Mouse (Mus musculus) heart, embryonic 13.5 days (tissue): ENCODE data around the gene Wipf2. TPM values are rescaled to one million over a fixed set of nuclear protein-coding genes. Genes with fewer than 3 reads are reported as not detected.

Experiments used
- ATAC-seq: fragments of 200-750 bp; cut with Nextera tagmentation; 2 replicates; pipeline ENCODE4 v1.8.0; 2017; ENCODE audit warnings: moderate TSS enrichment; ENCODE audit not compliant: insufficient number of reproducible peaks, low FRiP score, low TSS enrichment; ENCODE audit errors: extremely low read depth
- H3K27ac ChIP-seq: fragments of 300-500 bp; sonication (generic); replicated peaks from 2 replicates; pipeline ENCODE4 v1.5.1; 2015; ENCODE audit warnings: moderate library complexity, mild to moderate bottlenecking, inconsistent platforms
- H3K27me3 ChIP-seq: fragments of 300-500 bp; sonication (generic); replicated peaks from 2 replicates; pipeline ENCODE4 v1.6.1; 2015; ENCODE audit warnings: mild to moderate bottlenecking, inconsistent platforms
- H3K36me3 ChIP-seq: fragments of 300-500 bp; sonication (generic); 2 replicates; pipeline ENCODE4 v1.6.1; 2015; ENCODE audit warnings: mild to moderate bottlenecking, inconsistent platforms
- H3K4me1 ChIP-seq: fragments of 300-500 bp; sonication (generic); 2 replicates; pipeline ENCODE4 v1.6.1; 2015; ENCODE audit warnings: inconsistent platforms
- H3K4me2 ChIP-seq: fragments of 300-500 bp; sonication (generic); 2 replicates; pipeline ENCODE4 v1.6.1; 2015; ENCODE audit warnings: inconsistent platforms, mild to moderate bottlenecking, moderate library complexity
- H3K4me3 ChIP-seq: fragments of 300-500 bp; sonication (generic); 2 replicates; pipeline ENCODE4 v1.5.1; 2015; ENCODE audit warnings: moderate library complexity, mild to moderate bottlenecking, inconsistent platforms
- H3K9ac ChIP-seq: fragments of 300-500 bp; sonication (generic); 2 replicates; pipeline ENCODE4 v1.6.1; 2015; ENCODE audit warnings: inconsistent platforms, mild to moderate bottlenecking, moderate library complexity
- H3K9me3 ChIP-seq: fragments of 300-500 bp; sonication (generic); 2 replicates; pipeline ENCODE4 v1.6.1; 2016; ENCODE audit warnings: inconsistent platforms
- WGBS: fragments of 180-500 bp; shearing (Covaris S2); methylation state at CpG from one replicate; pipeline ENCODE4 v1.1.7; 2015; ENCODE audit warnings: mixed read lengths; 5-methylcytosine and 5-hydroxymethylcytosine counted together
- polyA plus RNA-seq: library from polyadenylated mRNA; unstranded; fragments of >200 nt; fragmentation: Nextera tagmentation; extraction: Ambion mirVana; gene quantifications from 2 replicates; pipeline ENCODE4 v1.2.1, GENCODE M21; 2015

Wipf2 gene
- polyA plus RNA-seq, 1 experiment from 2014 or later = 2.6 TPM

GRCm38 (mm10) chr11:98940776-98941175 lies 77.3 kb downstream of the Wipf2 start:
- 40% methylated on average over 3 of the region's 3 CpGs for WGBS
- H3K4me1 ChIP-seq = peaks cover 91% of the 10 kb centered on the region
- peak overlapping the region; percentile 99 for H3K27ac ChIP-seq
- H3K4me2 ChIP-seq = peak overlapping the region; percentile 79
- ATAC-seq = no peak
- H3K9me3 ChIP-seq = no peaks in the 10 kb centered on the region
- H3K27me3 ChIP-seq = no peaks in the 10 kb centered on the region
- H3K4me3 ChIP-seq = peak overlapping the region; percentile 89
- H3K36me3 ChIP-seq = no peaks in the 10 kb centered on the region
- H3K9ac ChIP-seq = peak overlapping the region; percentile 91

DNA sequence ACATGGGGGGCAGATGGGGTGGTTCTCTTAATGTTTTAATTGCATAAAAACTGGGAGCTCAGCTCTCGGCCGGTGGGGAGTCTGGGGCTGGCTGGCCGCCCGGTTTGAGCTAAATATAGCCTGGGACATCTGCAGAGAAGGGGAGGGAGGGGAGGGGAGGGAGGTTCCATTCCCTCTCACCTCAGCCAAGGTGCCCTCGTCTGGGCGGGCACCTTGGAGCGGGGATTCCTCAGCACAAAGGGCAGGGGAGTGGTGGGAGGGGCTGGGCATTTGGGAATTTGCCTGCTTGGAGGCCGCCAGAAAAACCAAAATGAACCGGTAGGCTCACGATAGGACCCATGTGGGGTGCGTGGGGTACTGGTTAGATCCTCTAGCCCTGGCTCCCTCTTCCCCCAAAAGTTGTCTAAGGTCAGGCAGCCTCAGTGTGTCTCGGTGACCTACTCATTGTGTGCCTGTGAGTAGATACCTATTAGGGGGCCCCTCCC lies 77.9 kb downstream of the Wipf2 start:
- peaks cover 91% of the 10 kb centered on the region for H3K4me1 ChIP-seq
- peak overlapping the region; percentile 91 for H3K9ac ChIP-seq
- no peaks in the 10 kb centered on the region for H3K9me3 ChIP-seq
- no peak for ATAC-seq
- peak overlapping the region; percentile 89 for H3K4me3 ChIP-seq
- peak overlapping the region; percentile 99 for H3K27ac ChIP-seq
- peak overlapping the region; percentile 79 for H3K4me2 ChIP-seq
- H3K27me3 ChIP-seq = no peaks in the 10 kb centered on the region
- under 1% methylated on average over 12 of the region's 12 CpGs for WGBS
- H3K36me3 ChIP-seq = no peaks in the 10 kb centered on the region

- WGBS = 2% methylated on average over 15 of the region's 15 CpGs
- ATAC-seq = no peak
- Histone ChIP-seq H3K27ac (peak overlapping the region; percentile 99), H3K9ac (peak overlapping the region; percentile 91), H3K36me3 (no peaks in the 10 kb centered on the region), H3K9me3 (no peaks in the 10 kb centered on the region), H3K27me3 (no peaks in the 10 kb centered on the region), H3K4me2 (peak overlapping the region; percentile 79), H3K4me3 (peak overlapping the region; percentile 89), H3K4me1 (peaks cover 89% of the 10 kb centered on the region)
These were observed 78.5 kb downstream of the Wipf2 start for GRCm38 (mm10) chr11:98941826-98942550.

GRCm38 (mm10) chr11:98942555-98942922 lies 79.1 kb downstream of the Wipf2 start:
- Histone ChIP-seq H3K4me1 (peaks cover 92% of the 10 kb centered on the region), H3K9ac (peak overlapping the region; percentile 91), H3K4me3 (peak overlapping the region; percentile 89), H3K4me2 (peak overlapping the region; percentile 79), H3K27me3 (no peaks in the 10 kb centered on the region), H3K36me3 (no peaks in the 10 kb centered on the region), H3K9me3 (no peaks in the 10 kb centered on the region), H3K27ac (peak overlapping the region; percentile 99)
- 35% methylated on average over 3 of the region's 3 CpGs for WGBS
- no peak for ATAC-seq

DNA sequence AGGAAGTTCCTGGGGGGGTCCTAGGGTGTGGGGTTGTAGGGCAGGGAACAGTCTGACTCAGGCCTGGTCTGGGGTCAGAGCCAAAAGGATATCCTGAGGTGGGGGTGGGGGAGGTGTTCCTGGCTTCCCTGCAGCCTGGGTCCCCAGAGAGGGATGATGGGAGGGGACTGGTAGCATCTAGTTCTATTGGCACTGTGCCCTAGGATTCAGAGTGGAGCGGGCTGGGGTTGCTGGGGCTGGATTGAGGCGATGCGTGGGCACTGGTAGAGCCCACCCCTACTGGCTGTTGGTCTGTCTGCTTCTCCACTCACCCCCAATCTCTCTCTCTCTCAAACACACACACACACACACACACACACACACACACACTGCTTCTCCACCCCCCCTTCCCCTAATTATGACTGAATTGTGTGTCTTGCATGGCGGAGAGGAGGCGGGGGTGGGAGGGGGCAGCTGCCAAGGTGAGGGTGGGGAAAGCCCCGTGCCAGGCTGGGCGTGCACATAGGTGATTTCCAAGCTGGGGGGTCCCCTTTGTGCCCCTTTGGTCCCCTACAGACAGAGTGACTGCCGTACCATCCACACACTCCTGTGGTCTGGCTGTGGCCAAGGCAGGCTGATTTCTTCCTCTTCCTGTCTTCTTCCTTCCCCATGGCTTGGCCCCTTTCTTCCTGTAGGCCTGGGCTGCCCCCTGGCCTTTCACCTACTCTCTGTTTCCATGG lies 79.6 kb downstream of the Wipf2 start:
- Histone ChIP-seq H3K36me3 (no peaks in the 10 kb centered on the region), H3K9ac (peak overlapping the region; percentile 91), H3K9me3 (no peaks in the 10 kb centered on the region), H3K4me3 (peak overlapping the region; percentile 89), H3K4me2 (peak overlapping the region; percentile 79), H3K27me3 (no peaks in the 10 kb centered on the region), H3K27ac (peak overlapping the region; percentile 99), H3K4me1 (peaks cover 97% of the 10 kb centered on the region)
- peak; percentile 47; the same call in 1 of the 2 replicates for ATAC-seq
- WGBS = 48% methylated on average over 8 of the region's 8 CpGs

- H3K27me3 ChIP-seq = no peaks in the 10 kb centered on the region
- H3K4me1 ChIP-seq = peaks cover 97% of the 10 kb centered on the region
- peak overlapping the region; percentile 91 for H3K9ac ChIP-seq
- peak overlapping the region; percentile 99 for H3K27ac ChIP-seq
- H3K9me3 ChIP-seq = no peaks in the 10 kb centered on the region
- H3K36me3 ChIP-seq = peaks cover under 1% of the 10 kb centered on the region; the same call in 1 of the 2 replicates
- H3K4me2 ChIP-seq = peak overlapping the region; percentile 79
- ATAC-seq = no peak
- 33% methylated on average over 14 of the region's 14 CpGs for WGBS
- H3K4me3 ChIP-seq = no peak overlapping the region
These were observed 80.5 kb downstream of the Wipf2 start for GRCm38 (mm10) chr11:98943741-98944461.

DNA sequence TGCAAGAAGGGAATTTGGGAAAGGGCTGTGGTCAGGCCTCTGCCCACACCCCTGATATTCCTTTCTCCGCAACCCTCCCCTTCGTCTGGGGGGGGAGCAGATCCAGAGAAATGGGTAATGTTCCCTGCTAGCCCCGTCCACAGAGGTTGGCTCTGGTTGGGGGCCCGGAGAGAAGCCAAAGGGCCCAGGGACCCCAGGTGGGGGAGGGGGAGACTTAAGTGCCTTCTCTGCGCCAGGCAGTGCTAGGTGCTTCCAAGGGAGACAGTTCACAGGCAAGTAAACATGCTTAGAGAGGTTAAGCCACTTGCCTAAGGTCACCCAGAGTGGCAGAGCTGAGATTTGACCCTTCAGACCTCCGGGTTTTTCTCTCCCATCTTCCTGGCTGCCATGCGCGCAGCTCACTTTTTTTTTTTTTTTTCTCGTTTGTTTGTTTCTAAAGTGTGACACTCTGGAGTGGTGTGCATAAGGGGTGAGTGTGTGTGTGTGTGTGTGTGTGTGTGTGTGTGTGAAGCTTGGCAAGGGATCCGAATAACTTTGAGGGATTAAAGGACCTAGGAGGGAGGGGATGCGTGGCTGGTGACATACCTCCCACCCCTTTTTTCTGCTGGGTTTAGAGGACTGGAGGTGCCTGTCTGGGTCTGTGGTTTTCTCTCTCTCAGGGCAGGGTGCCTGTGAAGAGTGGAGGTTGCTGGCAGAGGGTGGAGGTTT lies 81.6 kb downstream of the Wipf2 start:
- Histone ChIP-seq H3K4me1 (peaks cover 97% of the 10 kb centered on the region), H3K9ac (peak overlapping the region; percentile 91), H3K4me2 (peak overlapping the region; percentile 79), H3K27ac (peak overlapping the region; percentile 99), H3K27me3 (no peaks in the 10 kb centered on the region), H3K36me3 (peaks cover 10% of the 10 kb centered on the region), H3K4me3 (no peak overlapping the region), H3K9me3 (no peaks in the 10 kb centered on the region)
- WGBS = 35% methylated on average over 11 of the region's 11 CpGs
- no peak for ATAC-seq

- Histone ChIP-seq H3K9me3 (no peaks in the 10 kb centered on the region), H3K27ac (peak overlapping the region; percentile 99), H3K4me1 (peaks cover 97% of the 10 kb centered on the region), H3K4me3 (no peak overlapping the region), H3K4me2 (0 out of 2 replicates have a peak overlapping the region, but pooled peaks have one; percentile 5), H3K36me3 (peaks cover 16% of the 10 kb centered on the region), H3K27me3 (no peaks in the 10 kb centered on the region), H3K9ac (peak overlapping the region; percentile 91)
- 50% methylated on average over 3 of the region's 3 CpGs for WGBS
- ATAC-seq = no peak
These were observed 82.2 kb downstream of the Wipf2 start for GRCm38 (mm10) chr11:98945605-98945977.

GRCm38 (mm10) chr11:98947969-98948569 lies 84.6 kb downstream of the Wipf2 start:
- Histone ChIP-seq H3K4me1 (peaks cover 97% of the 10 kb centered on the region), H3K27ac (peak overlapping the region; percentile 55), H3K27me3 (no peaks in the 10 kb centered on the region), H3K9ac (no peak overlapping the region), H3K4me2 (peak overlapping the region; percentile 9; the same call in 1 of the 2 replicates), H3K36me3 (peaks cover 34% of the 10 kb centered on the region), H3K9me3 (no peaks in the 10 kb centered on the region), H3K4me3 (no peak overlapping the region)
- no peak for ATAC-seq
- WGBS = 52% methylated on average over 18 of the region's 18 CpGs

DNA sequence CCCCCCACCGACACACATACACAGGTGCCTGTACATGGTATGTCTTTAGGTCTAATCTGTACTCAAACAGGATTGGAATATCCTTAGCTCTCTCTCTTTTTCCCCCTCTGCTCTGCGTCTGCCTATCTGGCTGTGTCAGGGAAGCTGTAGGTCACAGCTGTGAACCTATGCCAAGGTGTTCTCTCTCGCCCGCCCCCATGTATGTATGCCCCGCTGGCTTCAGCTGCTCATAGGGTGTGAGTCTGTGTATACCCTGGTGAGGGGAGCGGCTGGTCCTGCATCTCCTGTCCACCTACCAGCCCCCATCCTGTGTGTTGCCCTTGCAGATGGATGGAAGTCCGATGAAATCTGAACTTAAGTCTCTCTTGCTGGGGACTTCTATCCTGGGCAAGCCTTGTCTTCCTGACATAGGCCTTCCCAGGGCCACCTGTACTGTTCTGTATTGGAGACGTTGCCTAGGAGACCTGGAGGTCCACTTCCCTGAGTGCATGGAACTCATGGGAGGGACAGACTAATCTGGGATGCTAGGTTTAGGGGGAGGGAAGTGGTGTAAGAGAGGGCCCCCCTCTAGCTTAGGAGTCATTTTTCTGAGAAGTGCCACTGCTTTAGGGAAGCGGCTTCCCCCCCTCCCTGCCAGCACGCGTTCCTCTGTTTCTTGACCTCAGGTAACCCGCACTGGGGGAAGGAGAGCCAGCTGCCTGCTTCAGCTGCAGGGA lies 86.0 kb downstream of the Wipf2 start:
- Histone ChIP-seq H3K27ac (no peak overlapping the region), H3K9ac (peak overlapping the region; percentile 69), H3K9me3 (no peaks in the 10 kb centered on the region), H3K27me3 (no peaks in the 10 kb centered on the region), H3K4me3 (no peak overlapping the region), H3K4me2 (no peak overlapping the region), H3K4me1 (peaks cover 97% of the 10 kb centered on the region), H3K36me3 (peaks cover 34% of the 10 kb centered on the region)
- 70% methylated on average over 12 of the region's 12 CpGs for WGBS
- no peak for ATAC-seq
